Mouse (Mus musculus) embryo, embryonic 11.5 days (tissue): ENCODE data around the gene Mamdc2.

Experiments used
- DNase-seq: peaks from one replicate; pipeline ENCODE4 v3.0.0-alpha.2; 2012; ENCODE audit warnings: low read depth, low spot score

Mamdc2 gene

GRCm38 (mm10) chr19:23281911-23282660 is 166.2 kb downstream of the Mamdc2 start:
- DNase-seq = no peak

GRCm38 (mm10) chr19:23274054-23274724 is 174.1 kb downstream of the Mamdc2 start:
- DNase-seq = no peak

- DNase-seq = peak; percentile 75
Observed at GRCm38 (mm10) chr19:23273355-23274053, 174.7 kb downstream of the Mamdc2 start, which contains the start of gene Smc5. Smc5 (minus strand) TSS chr19:23273897.

- no peak for DNase-seq
Observed at GRCm38 (mm10) chr19:23256771-23257170, 191.5 kb downstream of the Mamdc2 start.
